Mouse (Mus musculus): ENCODE measurements at regions not wholly inside any gene's neighbourhood (a gene's known extent, or its start where the extent isn't known, plus 50 kb on each side); places are given as distances from the start of the nearest gene placed in this dataset.

DNA sequence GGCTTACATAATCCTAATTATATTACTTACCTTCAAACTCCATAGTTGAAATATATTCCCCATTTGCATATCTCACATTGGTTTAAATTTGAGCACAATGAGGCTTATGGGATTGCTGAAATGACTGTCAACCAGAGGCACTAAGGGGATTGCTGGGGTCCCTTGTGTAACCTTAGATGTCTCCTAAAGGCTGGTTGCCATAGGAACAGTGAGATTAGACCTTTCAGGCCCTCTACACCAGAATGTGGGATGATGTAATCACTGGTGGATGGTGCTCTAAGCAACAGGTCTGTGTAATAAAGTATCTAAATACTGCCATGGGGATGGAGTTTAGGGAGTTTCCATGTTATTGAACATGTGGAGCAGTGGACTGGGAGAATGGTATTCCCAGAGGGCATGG lies 210.0 kb upstream of the Stac start:
- Histone ChIP-seq H3K4me3 (no peak overlapping the region), H3K9ac (no peak overlapping the region), H3K27ac (no peak overlapping the region), H3K4me2 (no peak overlapping the region), H3K9me3 (no peaks in the 10 kb centered on the region), H3K27me3 (no peaks in the 10 kb centered on the region), H3K4me1 (no peaks in the 10 kb centered on the region), H3K36me3 (no peaks in the 10 kb centered on the region)
- no peak for ATAC-seq (ENCODE audit: insufficient number of reproducible peaks, low FRiP score, low TSS enrichment, low read depth)

GRCm38 (mm10) chr9:111897626-111898025 lies 207.5 kb upstream of the Stac start:
- Histone ChIP-seq H3K36me3 (no peaks in the 10 kb centered on the region), H3K27me3 (no peaks in the 10 kb centered on the region), H3K9me3 (no peaks in the 10 kb centered on the region), H3K4me1 (no peaks in the 10 kb centered on the region), H3K9ac (no peak overlapping the region), H3K27ac (no peak overlapping the region), H3K4me2 (no peak overlapping the region), H3K4me3 (no peak overlapping the region)
- no peak for ATAC-seq (ENCODE audit: insufficient number of reproducible peaks, low FRiP score, low TSS enrichment, low read depth)
- WGBS = 79% methylated on average over 5 of the region's 5 CpGs

DNA sequence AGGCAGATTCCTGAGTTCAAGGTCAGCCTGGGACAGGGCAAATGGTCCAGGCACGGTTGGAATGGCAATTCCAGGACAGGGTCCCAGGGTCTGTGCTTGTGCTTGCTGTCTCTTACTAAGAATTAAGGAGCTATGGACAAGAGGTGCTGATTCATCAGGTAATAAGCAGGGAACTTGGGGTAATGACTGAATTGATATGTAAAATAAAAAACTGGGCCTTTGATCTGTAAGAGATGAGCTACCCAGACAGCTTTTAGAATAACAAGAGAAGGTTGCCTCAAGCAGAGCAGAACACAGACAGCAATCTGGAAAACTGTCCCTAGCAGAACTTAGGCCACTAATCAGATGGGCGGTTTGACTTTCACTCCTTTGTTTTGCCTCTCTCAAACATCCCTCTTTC lies 189.6 kb upstream of the Stac start:
- 65% methylated on average over 2 of the region's 2 CpGs for WGBS
- Histone ChIP-seq H3K4me3 (no peak overlapping the region), H3K27ac (no peak overlapping the region), H3K9ac (no peak overlapping the region), H3K9me3 (no peaks in the 10 kb centered on the region), H3K4me2 (no peak overlapping the region), H3K4me1 (no peaks in the 10 kb centered on the region), H3K27me3 (no peaks in the 10 kb centered on the region), H3K36me3 (no peaks in the 10 kb centered on the region)
- no peak for ATAC-seq (ENCODE audit: insufficient number of reproducible peaks, low FRiP score, low TSS enrichment, low read depth)

- H3K9ac ChIP-seq = no peak overlapping the region
- WGBS = 73% methylated on average over 5 of the region's 5 CpGs
- H3K27ac ChIP-seq = no peak overlapping the region
- no peaks in the 10 kb centered on the region for H3K9me3 ChIP-seq
- H3K4me2 ChIP-seq = no peak overlapping the region
- no peaks in the 10 kb centered on the region for H3K36me3 ChIP-seq
- ATAC-seq (ENCODE audit: insufficient number of reproducible peaks, low FRiP score, low TSS enrichment, low read depth) = no peak
- H3K4me3 ChIP-seq = no peak overlapping the region
- H3K4me1 ChIP-seq = no peaks in the 10 kb centered on the region
- no peaks in the 10 kb centered on the region for H3K27me3 ChIP-seq
Measured at GRCm38 (mm10) chr9:111876846-111877245, 186.7 kb upstream of the Stac start.

DNA sequence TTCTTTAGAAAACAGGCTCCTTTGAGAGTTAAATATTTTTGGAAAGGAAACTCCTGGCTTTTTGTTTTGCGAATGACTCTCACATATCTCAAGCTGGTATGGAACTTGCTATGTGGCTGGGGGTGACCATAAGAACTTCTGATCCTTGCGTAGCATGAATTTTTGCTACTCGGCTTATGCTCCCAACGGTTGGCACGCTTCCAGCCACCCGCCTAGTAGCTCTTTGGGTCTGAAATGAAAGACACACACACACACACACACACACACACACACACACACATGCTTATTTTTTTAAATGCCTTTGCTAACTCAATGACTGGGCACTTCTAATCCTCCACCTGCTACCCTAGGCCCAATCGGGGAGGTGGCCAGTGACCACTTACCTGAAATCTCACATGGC lies 180.3 kb upstream of the Stac start:
- H3K27ac ChIP-seq = no peak overlapping the region
- ATAC-seq (ENCODE audit: insufficient number of reproducible peaks, low FRiP score, low TSS enrichment, low read depth) = no peak

GRCm38 (mm10) chr9:111869801-111870382 lies 179.7 kb upstream of the Stac start:
- Histone ChIP-seq H3K4me3 (no peak overlapping the region), H3K36me3 (no peaks in the 10 kb centered on the region), H3K4me2 (no peak overlapping the region), H3K27ac (no peak overlapping the region), H3K9me3 (no peaks in the 10 kb centered on the region), H3K4me1 (no peaks in the 10 kb centered on the region), H3K27me3 (no peaks in the 10 kb centered on the region), H3K9ac (no peak overlapping the region)
- 72% methylated on average over 4 of the region's 4 CpGs for WGBS
- ATAC-seq (ENCODE audit: insufficient number of reproducible peaks, low FRiP score, low TSS enrichment, low read depth) = no peak

More for the DNA sequence above, 180.3 kb upstream of the Stac start:
- Histone ChIP-seq H3K9me3 (no peaks in the 10 kb centered on the region), H3K36me3 (no peaks in the 10 kb centered on the region), H3K4me2 (no peak overlapping the region), H3K9ac (no peak overlapping the region), H3K27me3 (no peaks in the 10 kb centered on the region), H3K4me1 (no peaks in the 10 kb centered on the region), H3K4me3 (no peak overlapping the region)
- WGBS = 78% methylated on average over 7 of the region's 7 CpGs

GRCm38 (mm10) chr9:111858051-111858450 lies 167.9 kb upstream of the Stac start:
- 59% methylated on average over 2 of the region's 2 CpGs for WGBS
- Histone ChIP-seq H3K4me3 (no peak overlapping the region), H3K9me3 (no peaks in the 10 kb centered on the region)

DNA sequence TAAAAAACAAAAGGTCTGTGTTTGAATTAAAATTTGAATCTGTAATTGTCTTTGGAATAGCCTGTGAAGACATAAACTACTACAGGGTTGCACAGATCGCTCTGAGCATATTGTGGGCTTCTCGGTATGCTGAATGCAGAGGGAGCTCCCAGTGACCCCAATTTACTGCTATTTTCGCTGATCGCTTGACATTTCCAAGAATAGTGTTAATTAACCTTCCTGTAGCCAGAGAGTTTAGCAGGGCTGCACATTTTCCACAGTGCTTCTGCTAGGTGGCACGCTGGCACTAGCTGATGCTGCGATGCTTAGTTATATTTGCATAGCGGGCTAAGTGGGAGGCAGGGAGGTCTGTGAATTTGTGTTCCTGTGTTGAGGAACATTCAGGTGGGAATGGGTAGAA lies 164.8 kb upstream of the Stac start:
- Histone ChIP-seq H3K36me3 (no peaks in the 10 kb centered on the region), H3K27me3 (no peaks in the 10 kb centered on the region), H3K9ac (no peak overlapping the region), H3K4me2 (no peak overlapping the region), H3K4me1 (no peaks in the 10 kb centered on the region), H3K9me3 (no peaks in the 10 kb centered on the region), H3K4me3 (no peak overlapping the region), H3K27ac (no peak overlapping the region)
- WGBS = 85% methylated on average over 7 of the region's 7 CpGs
- no peak for ATAC-seq (ENCODE audit: insufficient number of reproducible peaks, low FRiP score, low TSS enrichment, low read depth)

More at GRCm38 (mm10) chr9:111858051-111858450, 167.9 kb upstream of the Stac start:
- no peak overlapping the region for H3K4me2 ChIP-seq
- no peak for ATAC-seq (ENCODE audit: insufficient number of reproducible peaks, low FRiP score, low TSS enrichment, low read depth)
- no peak overlapping the region for H3K9ac ChIP-seq
- no peaks in the 10 kb centered on the region for H3K4me1 ChIP-seq
- no peak overlapping the region for H3K27ac ChIP-seq
- H3K27me3 ChIP-seq = no peaks in the 10 kb centered on the region
- no peaks in the 10 kb centered on the region for H3K36me3 ChIP-seq

GRCm38 (mm10) chr9:111846366-111846765 lies 156.2 kb upstream of the Stac start:
- Histone ChIP-seq H3K4me2 (no peak overlapping the region), H3K9me3 (no peaks in the 10 kb centered on the region), H3K27me3 (no peaks in the 10 kb centered on the region), H3K36me3 (no peaks in the 10 kb centered on the region), H3K9ac (no peak overlapping the region), H3K4me3 (no peak overlapping the region), H3K27ac (no peak overlapping the region), H3K4me1 (no peaks in the 10 kb centered on the region)
- no peak for ATAC-seq (ENCODE audit: insufficient number of reproducible peaks, low FRiP score, low TSS enrichment, low read depth)
- WGBS = 97% methylated on average over 10 of the region's 10 CpGs

GRCm38 (mm10) chr9:111841151-111841550 lies 151.0 kb upstream of the Stac start:
- no peaks in the 10 kb centered on the region for H3K27me3 ChIP-seq
- 78% methylated on average over 6 of the region's 6 CpGs for WGBS
- no peak overlapping the region for H3K9ac ChIP-seq
- H3K4me1 ChIP-seq = 0 out of 2 replicates have a peak, but pooled peaks cover 5% of the 10 kb centered on the region
- H3K4me2 ChIP-seq = no peak overlapping the region
- no peak overlapping the region for H3K27ac ChIP-seq
- no peaks in the 10 kb centered on the region for H3K9me3 ChIP-seq
- ATAC-seq (ENCODE audit: insufficient number of reproducible peaks, low FRiP score, low TSS enrichment, low read depth) = no peak
- no peaks in the 10 kb centered on the region for H3K36me3 ChIP-seq
- no peak overlapping the region for H3K4me3 ChIP-seq

DNA sequence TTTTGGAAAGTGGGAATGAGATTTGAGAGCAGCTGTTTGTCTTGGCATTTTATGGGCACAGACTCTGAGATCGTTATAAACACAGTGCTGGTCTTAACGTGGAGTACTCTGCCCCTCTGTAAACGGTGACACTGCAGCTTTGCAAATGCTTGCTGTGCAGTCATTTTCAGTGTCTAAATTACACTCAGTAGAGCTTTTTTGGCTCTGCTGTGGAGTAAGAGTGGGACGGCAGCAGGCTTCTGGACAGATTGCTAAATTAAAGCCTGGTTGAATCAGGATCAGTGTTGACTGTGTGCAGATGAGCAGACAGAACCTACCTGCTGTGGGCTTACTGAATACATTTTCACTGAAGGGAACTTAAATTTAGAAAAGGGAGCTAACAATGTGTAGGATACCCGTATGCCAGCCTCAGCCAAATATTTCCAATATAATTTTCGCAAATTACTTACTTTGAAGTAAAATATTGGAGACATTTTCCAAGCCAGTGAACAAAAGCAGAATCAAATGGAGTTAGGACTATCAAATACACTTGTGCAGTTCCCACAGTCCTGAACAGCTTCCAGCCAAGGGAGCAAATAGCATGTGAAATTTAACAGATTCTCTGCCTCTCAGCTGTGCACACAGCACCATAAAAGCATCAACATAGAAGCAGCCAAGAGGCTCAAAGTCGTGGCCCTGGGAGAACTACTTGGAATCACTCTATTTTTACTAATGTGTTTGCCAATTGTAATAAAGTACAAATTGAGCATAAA lies 148.1 kb upstream of the Stac start:
- Histone ChIP-seq H3K9me3 (no peaks in the 10 kb centered on the region), H3K36me3 (no peaks in the 10 kb centered on the region), H3K4me1 (0 out of 2 replicates have a peak, but pooled peaks cover 5% of the 10 kb centered on the region), H3K9ac (no peak overlapping the region), H3K4me3 (no peak overlapping the region), H3K4me2 (no peak overlapping the region), H3K27ac (no peak overlapping the region), H3K27me3 (no peaks in the 10 kb centered on the region)
- 44% methylated on average over 7 of the region's 7 CpGs for WGBS
- no peak for ATAC-seq (ENCODE audit: insufficient number of reproducible peaks, low FRiP score, low TSS enrichment, low read depth)

GRCm38 (mm10) chr9:111822094-111822493 lies 131.9 kb upstream of the Stac start:
- no peaks in the 10 kb centered on the region for H3K9me3 ChIP-seq
- no peak overlapping the region for H3K9ac ChIP-seq
- H3K4me1 ChIP-seq = no peaks in the 10 kb centered on the region
- H3K27me3 ChIP-seq = no peaks in the 10 kb centered on the region
- H3K4me3 ChIP-seq = no peak overlapping the region
- no peak overlapping the region for H3K4me2 ChIP-seq
- ATAC-seq (ENCODE audit: insufficient number of reproducible peaks, low FRiP score, low TSS enrichment, low read depth) = peak; percentile 82
- 72% methylated on average over 1 of the region's 1 CpGs for WGBS
- no peaks in the 10 kb centered on the region for H3K36me3 ChIP-seq
- H3K27ac ChIP-seq = no peak overlapping the region

Measured in limb, embryonic 15.5 days (tissue).